Mouse (Mus musculus) cerebellum, adult (tissue): ENCODE results near the gene Cdk5rap2.

Experiments used
- ATAC-seq: cut with Nextera tagmentation; 2 replicates; pipeline ENCODE4 v1.9.2; 2017; ENCODE audit warnings: mild to moderate bottlenecking, moderate library complexity, mixed read lengths; ENCODE audit not compliant: insufficient number of reproducible peaks, low FRiP score, low TSS enrichment

The Cdk5rap2 gene

DNA sequence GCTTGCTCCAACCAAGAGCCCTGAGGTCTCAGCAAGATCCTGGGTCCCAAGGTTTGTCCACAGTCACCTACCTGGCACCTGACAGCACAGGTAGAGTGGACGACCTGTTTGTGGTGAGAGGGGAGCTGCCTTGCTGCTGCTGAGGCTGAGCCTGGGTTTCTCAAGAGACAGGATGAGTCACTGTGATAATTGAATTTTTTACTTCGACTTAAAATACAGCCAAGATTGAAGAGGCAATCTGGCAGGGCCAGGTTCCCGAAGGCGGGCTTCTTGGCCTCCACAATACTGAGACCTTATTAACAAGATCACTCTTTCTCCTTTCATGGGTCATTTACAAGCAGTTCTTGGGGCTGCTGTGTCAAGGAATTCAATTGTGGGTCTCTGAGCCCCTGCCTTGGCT is 190.5 kb downstream of the Cdk5rap2 start:
- ATAC-seq = no peak

DNA sequence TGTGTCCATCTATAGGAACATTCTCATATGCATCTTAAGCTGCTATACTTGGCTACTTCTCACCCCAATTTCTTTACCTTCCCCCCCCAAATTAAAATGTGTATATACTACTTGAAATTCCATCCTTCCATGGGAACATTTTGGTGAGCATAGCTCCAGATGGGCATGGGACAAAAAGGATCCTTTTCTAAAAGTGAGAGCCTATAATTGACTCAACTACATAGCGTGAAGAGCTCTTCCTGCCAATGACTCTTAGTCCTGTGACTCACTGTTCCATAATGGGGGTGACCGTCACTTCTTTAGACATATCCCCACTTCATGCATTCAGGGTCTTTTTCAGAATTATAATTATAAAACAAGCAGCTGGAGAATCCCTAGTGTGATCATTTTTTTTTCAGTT is 224.3 kb downstream of the Cdk5rap2 start:
- ATAC-seq = no peak
